Mouse (Mus musculus): Measurements from ENCODE around the gene Epha2. TPM values are rescaled to one million over a fixed set of nuclear protein-coding genes. Genes with fewer than 3 reads are reported as not detected.
A peak's percentile ranks its signal among the peaks of the same experiment; 100 is the strongest.

The Epha2 gene
- total RNA-seq (2012; rRNA removed): 256 and 507 TPM in 2 replicates

DNA sequence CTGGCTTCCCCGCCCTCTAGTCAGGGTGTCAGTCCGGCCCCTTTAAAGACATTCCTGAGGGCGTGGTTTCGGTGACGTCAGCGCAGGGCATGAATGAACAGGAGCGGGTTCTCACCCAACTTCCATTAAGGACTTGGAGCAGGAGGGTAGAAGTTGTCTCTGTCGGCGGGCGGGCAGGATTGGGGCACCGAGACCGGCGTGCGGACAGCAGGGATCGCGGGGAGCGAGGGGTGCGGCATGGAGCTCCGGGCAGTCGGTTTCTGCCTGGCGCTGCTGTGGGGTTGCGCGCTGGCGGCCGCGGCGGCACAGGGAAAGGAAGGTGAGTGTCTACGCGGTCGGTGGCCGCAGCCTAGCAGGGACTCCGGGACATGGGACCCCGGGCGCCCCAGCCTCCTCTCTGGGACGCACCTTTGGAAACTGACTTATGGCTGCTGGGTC, at the start of gene Epha2:
Gene Epha2 (plus strand): TSS at position 125 of the 438 bp plus-strand sequence.
- H3K4me1 ChIP-seq (ENCODE audit: control insufficient read depth in 2 of 2, insufficient read depth in 2 of 2, low read length in 2 of 2, poor library complexity in 1 of 2): peaks cover 12 to 24% of the 10 kb centered on the region in 2 experiments; a peak in 3 of 4 replicates
- peak within 1 kb of the TSS; percentile 63 for H3K27ac ChIP-seq (ENCODE audit: insufficient read depth, low read depth, low read length, poor library complexity, severe bottlenecking)
- TF ChIP-seq ZNF384 (IDR thresholded peaks at IDR 0.05; ENCODE audit: low read depth, low read length) (no peak), ZC3H11A (IDR thresholded peaks at IDR 0.05; ENCODE audit: borderline replicate concordance, low read depth, low read length) (no peak), CHD2 (IDR thresholded peaks at IDR 0.05; ENCODE audit: low read depth, low read length) (no peak), HCFC1 (IDR thresholded peaks at IDR 0.05; ENCODE audit: borderline replicate concordance, insufficient read depth, low read length) (0 out of 2 replicates have a peak, but pooled peaks have one; percentile 46)
- peak within 1 kb of the TSS; percentile 78 to 90 for H3K4me3 ChIP-seq (ENCODE audit: insufficient read depth in 1 of 2, low read depth in 1 of 2, low read length in 2 of 2, poor library complexity in 1 of 2, severe bottlenecking in 1 of 2)
- DNase-seq (ENCODE audit: low read depth, low spot score): peak; percentile 95
- in situ Hi-C loops (cut with MboI; ENCODE audit: low sequenced_read_pairs in 2 of 2, unreplicated experiment in 2 of 2): no loop called here
- H3K36me3 ChIP-seq (ENCODE audit: control insufficient read depth, insufficient read depth, low read length, poor library complexity, severe bottlenecking): peaks cover 6% of the 10 kb centered on the region; the same call in 1 of the 2 replicates
- H3K9ac ChIP-seq (ENCODE audit: insufficient read depth, low read depth, low read length, poor library complexity, severe bottlenecking): peak within 1 kb of the TSS; percentile 84
- H3K9me3 ChIP-seq (ENCODE audit: control insufficient read depth, insufficient read depth, low read depth, low read length): no peaks in the 10 kb centered on the region; the same call in 1 of the 2 replicates

DNA sequence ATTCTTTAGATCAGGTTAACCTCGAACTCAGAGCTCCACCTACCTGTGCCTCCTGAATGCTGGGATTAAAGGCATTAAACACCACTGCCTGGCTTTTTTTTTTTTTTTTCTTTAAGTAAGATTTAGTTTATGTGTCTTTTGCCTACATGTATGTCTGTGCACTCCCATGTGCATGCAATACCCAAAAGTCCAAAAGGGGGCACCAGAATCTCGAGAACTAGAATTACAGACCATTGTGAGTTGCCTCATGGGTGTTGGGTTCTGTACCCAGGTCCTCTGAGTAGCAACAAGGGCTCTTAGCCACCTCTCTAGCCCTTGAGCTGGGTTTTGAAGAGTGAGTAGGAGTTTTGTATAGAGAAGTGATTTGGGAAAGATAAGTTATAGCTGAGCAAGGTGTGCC, 48.4 kb upstream of the Epha2 start:
- H3K4me3 ChIP-seq (ENCODE audit: insufficient read depth in 1 of 2, low read depth in 1 of 2, low read length in 2 of 2, poor library complexity in 1 of 2, severe bottlenecking in 1 of 2): no peak overlapping the region
- DNase-seq (ENCODE audit: low read depth, low spot score): no peak
- no peak for TF ChIP-seq MAFK (IDR thresholded peaks at IDR 0.05; ENCODE audit: insufficient read depth, low read depth, low read length)
- no peak for TF ChIP-seq ZC3H11A (IDR thresholded peaks at IDR 0.05; ENCODE audit: borderline replicate concordance, low read depth, low read length)
- no peak for TF ChIP-seq HCFC1 (IDR thresholded peaks at IDR 0.05; ENCODE audit: borderline replicate concordance, insufficient read depth, low read length)
- no peak for TF ChIP-seq CHD2 (IDR thresholded peaks at IDR 0.05; ENCODE audit: low read depth, low read length)
- no peak for TF ChIP-seq ZNF384 (IDR thresholded peaks at IDR 0.05; ENCODE audit: low read depth, low read length)
- no peaks in the 10 kb centered on the region for H3K9me3 ChIP-seq (ENCODE audit: control insufficient read depth, insufficient read depth, low read depth, low read length)
- H3K4me1 ChIP-seq (ENCODE audit: control insufficient read depth in 2 of 2, insufficient read depth in 2 of 2, low read length in 2 of 2, poor library complexity in 1 of 2): peaks cover 3 to 16% of the 10 kb centered on the region in 2 experiments
- H3K36me3 ChIP-seq (ENCODE audit: control insufficient read depth, insufficient read depth, low read length, poor library complexity, severe bottlenecking): no peaks in the 10 kb centered on the region
- no peak overlapping the region for H3K27ac ChIP-seq (ENCODE audit: insufficient read depth, low read depth, low read length, poor library complexity, severe bottlenecking)
- no peak overlapping the region for H3K9ac ChIP-seq (ENCODE audit: insufficient read depth, low read depth, low read length, poor library complexity, severe bottlenecking)
- in situ Hi-C loops (cut with MboI; ENCODE audit: low sequenced_read_pairs in 2 of 2, unreplicated experiment in 2 of 2): no loop called here

DNA sequence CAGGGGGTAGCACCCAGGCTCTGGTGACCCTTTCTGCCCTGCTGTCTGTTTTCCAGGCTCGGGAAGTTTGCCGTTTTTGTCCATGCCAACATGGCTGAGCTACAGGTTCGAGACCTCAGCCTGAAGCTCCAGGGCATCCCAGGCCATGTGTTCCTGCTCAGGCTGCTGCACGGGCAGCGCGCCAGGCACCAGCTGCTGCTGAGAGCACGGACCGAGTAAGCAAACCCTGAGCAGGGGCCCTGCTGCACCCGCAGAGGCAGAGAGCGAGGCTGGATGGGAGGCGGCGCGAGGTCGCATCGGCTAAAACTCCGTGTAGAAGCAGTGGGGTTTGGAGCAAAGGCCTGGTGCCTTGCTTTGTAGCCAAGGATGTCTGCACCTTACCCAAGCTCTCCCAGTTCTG, 46.8 kb upstream of the Epha2 start:
- TF ChIP-seq ZC3H11A (IDR thresholded peaks at IDR 0.05; ENCODE audit: borderline replicate concordance, low read depth, low read length) (no peak), MAFK (IDR thresholded peaks at IDR 0.05; ENCODE audit: insufficient read depth, low read depth, low read length) (no peak), CHD2 (IDR thresholded peaks at IDR 0.05; ENCODE audit: low read depth, low read length) (no peak), HCFC1 (IDR thresholded peaks at IDR 0.05; ENCODE audit: borderline replicate concordance, insufficient read depth, low read length) (no peak)
- in situ Hi-C loops (cut with MboI; ENCODE audit: low sequenced_read_pairs in 2 of 2, unreplicated experiment in 2 of 2): no loop called here
- H3K9me3 ChIP-seq (ENCODE audit: control insufficient read depth, insufficient read depth, low read depth, low read length): no peaks in the 10 kb centered on the region
- H3K27ac ChIP-seq (ENCODE audit: insufficient read depth, low read depth, low read length, poor library complexity, severe bottlenecking): no peak overlapping the region
- H3K4me3 ChIP-seq (ENCODE audit: insufficient read depth in 1 of 2, low read depth in 1 of 2, low read length in 2 of 2, poor library complexity in 1 of 2, severe bottlenecking in 1 of 2): peak overlapping the region; percentile 11 to 26; a peak in 3 of 4 replicates
- peaks cover 3 to 11% of the 10 kb centered on the region in 2 experiments for H3K4me1 ChIP-seq (ENCODE audit: control insufficient read depth in 2 of 2, insufficient read depth in 2 of 2, low read length in 2 of 2, poor library complexity in 1 of 2)
- H3K36me3 ChIP-seq (ENCODE audit: control insufficient read depth, insufficient read depth, low read length, poor library complexity, severe bottlenecking): no peaks in the 10 kb centered on the region
- no peak for DNase-seq (ENCODE audit: low read depth, low spot score)
- 0 out of 2 replicates have a peak overlapping the region, but pooled peaks have one; percentile 1 for H3K9ac ChIP-seq (ENCODE audit: insufficient read depth, low read depth, low read length, poor library complexity, severe bottlenecking)

DNA sequence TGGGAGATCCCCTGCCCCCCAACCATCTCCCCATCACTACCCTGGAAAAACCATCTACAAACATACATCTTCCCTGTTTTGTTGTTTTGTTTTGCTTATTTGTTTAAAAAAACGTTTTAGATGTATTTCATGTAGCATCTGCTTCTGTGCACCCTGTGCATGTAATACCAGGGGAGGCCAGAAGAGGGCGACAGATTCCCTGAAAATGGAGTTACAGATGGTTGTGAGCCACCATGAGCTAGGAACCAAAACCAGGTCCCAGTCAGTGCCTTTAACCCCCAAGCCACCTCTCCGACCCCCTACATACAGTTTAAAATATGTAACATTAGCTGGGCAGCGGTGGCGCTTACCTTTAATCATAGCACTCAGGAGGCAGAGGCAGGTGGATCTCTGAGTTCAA, 43.6 kb upstream of the Epha2 start:
- Histone ChIP-seq H3K4me1 (ENCODE audit: control insufficient read depth in 2 of 2, insufficient read depth in 2 of 2, low read length in 2 of 2, poor library complexity in 1 of 2) (peaks cover 4 to 8% of the 10 kb centered on the region in 2 experiments), H3K4me3 (ENCODE audit: insufficient read depth in 1 of 2, low read depth in 1 of 2, low read length in 2 of 2, poor library complexity in 1 of 2, severe bottlenecking in 1 of 2) (no peak overlapping the region), H3K9me3 (ENCODE audit: control insufficient read depth, insufficient read depth, low read depth, low read length) (0 out of 2 replicates have a peak, but pooled peaks cover 2% of the 10 kb centered on the region), H3K36me3 (ENCODE audit: control insufficient read depth, insufficient read depth, low read length, poor library complexity, severe bottlenecking) (no peaks in the 10 kb centered on the region), H3K27ac (ENCODE audit: insufficient read depth, low read depth, low read length, poor library complexity, severe bottlenecking) (no peak overlapping the region), H3K9ac (ENCODE audit: insufficient read depth, low read depth, low read length, poor library complexity, severe bottlenecking) (no peak overlapping the region)
- DNase-seq (ENCODE audit: low read depth, low spot score): no peak
- no peak for TF ChIP-seq HCFC1 (IDR thresholded peaks at IDR 0.05; ENCODE audit: borderline replicate concordance, insufficient read depth, low read length)
- no peak for TF ChIP-seq ZC3H11A (IDR thresholded peaks at IDR 0.05; ENCODE audit: borderline replicate concordance, low read depth, low read length)
- TF ChIP-seq MAFK (IDR thresholded peaks at IDR 0.05; ENCODE audit: insufficient read depth, low read depth, low read length): no peak
- TF ChIP-seq CHD2 (IDR thresholded peaks at IDR 0.05; ENCODE audit: low read depth, low read length): no peak
- no peak for TF ChIP-seq ZNF384 (IDR thresholded peaks at IDR 0.05; ENCODE audit: low read depth, low read length)
- in situ Hi-C loops (cut with MboI; ENCODE audit: low sequenced_read_pairs in 2 of 2, unreplicated experiment in 2 of 2): no loop called here
